Mouse (Mus musculus) E14TG2a.4 (cell line): ENCODE data around the gene Mamdc2.

Experiments
- CTCF ChIP-seq: conservative IDR thresholded peaks from 2 replicates; pipeline ENCODE4 v1.5.1; 2014; ENCODE audit warnings: low read length
- POU5F1 ChIP-seq: IDR thresholded peaks from 2 replicates; pipeline ENCODE4 v1.6.1; 2014; ENCODE audit warnings: low read length, borderline replicate concordance

DNA sequence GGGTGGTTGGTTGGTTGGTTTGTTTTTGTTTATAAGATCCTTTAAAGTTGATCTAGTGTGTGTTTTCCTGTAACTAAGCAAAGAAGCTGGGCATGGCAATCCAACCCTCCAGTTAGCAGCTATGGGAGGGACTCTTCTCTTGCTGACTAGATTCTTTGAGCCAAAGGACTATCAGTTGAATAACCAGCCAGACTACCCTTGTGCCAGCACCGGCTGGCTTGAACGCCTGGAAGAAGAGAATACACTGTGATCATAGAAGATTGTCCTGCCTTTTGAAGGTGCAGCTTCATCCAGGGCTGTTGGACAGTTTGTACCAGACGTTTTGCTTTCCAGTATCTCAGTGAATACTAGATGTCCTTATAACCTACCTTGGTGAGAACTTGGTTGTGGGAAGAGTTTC lies 86.2 kb downstream of the Mamdc2 start:
- TF ChIP-seq CTCF = no peak
- no peak for TF ChIP-seq POU5F1
